In the genomic region with DNA sequence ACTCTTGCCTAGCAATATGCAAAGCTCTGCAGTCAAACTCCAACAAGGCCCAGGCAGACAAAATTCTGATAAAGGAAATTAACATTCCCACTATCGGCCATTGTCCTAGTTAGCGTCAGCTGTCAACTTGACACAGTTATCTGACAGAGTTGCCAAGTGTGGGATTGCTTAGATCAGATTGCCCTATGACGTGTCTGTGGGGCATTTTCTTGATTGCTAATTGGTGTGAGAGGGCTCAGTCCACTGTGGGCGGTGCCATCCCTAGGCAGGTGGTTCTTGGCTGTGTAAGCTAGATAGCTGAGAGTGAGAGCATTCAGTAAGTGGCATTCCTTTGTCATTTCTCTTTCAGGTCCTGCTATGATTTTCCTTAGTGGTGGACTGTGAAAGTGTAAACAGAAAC, we compare ENCODE assay signal across 19 mouse cellular contexts.
"Had no signal": no experiment of that assay in that cellular context is flagged by ENCODE, and none has a peak within 500 bp of the region (broad histone marks: within the 10 kb centered on the region; RNA-seq: fewer than 3 reads in every experiment).

No protein-coding gene starts in this region.

- H3K9me3 ChIP-seq: intestine, embryonic 15.5 days; limb, embryonic 12.5 days; limb, embryonic 15.5 days; liver, embryonic 13.5 days; midbrain, embryonic 10.5 days; midbrain, embryonic 13.5 days had no signal

- H3K27me3 ChIP-seq: intestine, embryonic 15.5 days; limb, embryonic 12.5 days; limb, embryonic 15.5 days; liver, embryonic 13.5 days; midbrain, embryonic 13.5 days had no signal

- H3K4me3 ChIP-seq: intestine, embryonic 15.5 days; layer of hippocampus, adult 2 months; left cerebral cortex, adult 2 months; limb, embryonic 12.5 days; limb, embryonic 15.5 days; liver, embryonic 13.5 days; midbrain, embryonic 10.5 days; midbrain, embryonic 13.5 days had no signal

- H3K4me2 ChIP-seq: intestine, embryonic 15.5 days; limb, embryonic 12.5 days; limb, embryonic 15.5 days; liver, embryonic 13.5 days; midbrain, embryonic 13.5 days had no signal

- H3K27ac ChIP-seq: intestine, embryonic 15.5 days; layer of hippocampus, adult 2 months; left cerebral cortex, adult 2 months; limb, embryonic 12.5 days; limb, embryonic 15.5 days; liver, embryonic 13.5 days; midbrain, embryonic 10.5 days; midbrain, embryonic 13.5 days had no signal

- DNase-seq: kidney, adult 2 months; kidney, postnatal 10 days; kidney, postnatal 36 days; layer of hippocampus, adult 9-11 months; layer of hippocampus, postnatal 36 days; liver, embryonic 13.5 days; lung, adult 2 months; lung, postnatal 14 days; lung, postnatal 4 days; thymus, adult 18-20 months; thymus, postnatal 36 days had no signal

- H3K9ac ChIP-seq: intestine, embryonic 15.5 days; limb, embryonic 12.5 days; limb, embryonic 15.5 days; liver, embryonic 13.5 days; midbrain, embryonic 13.5 days had no signal

- ATAC-seq: intestine, embryonic 15.5 days; midbrain, embryonic 13.5 days; midbrain, embryonic 16.5 days had no signal

- H3K36me3 ChIP-seq: intestine, embryonic 15.5 days; limb, embryonic 12.5 days; limb, embryonic 15.5 days; liver, embryonic 13.5 days; midbrain, embryonic 10.5 days; midbrain, embryonic 13.5 days had no signal

- H3K4me1 ChIP-seq: intestine, embryonic 15.5 days; limb, embryonic 12.5 days; limb, embryonic 15.5 days; midbrain, embryonic 10.5 days; midbrain, embryonic 13.5 days had no signal
